Mouse (Mus musculus) heart, adult 2 months (tissue): ENCODE data around the gene Iqschfp.

Experiments used
- CTCF ChIP-seq: fragments of 200-600 bp; IDR thresholded peaks from 2 replicates; pipeline ENCODE4 v1.8.1; 2022; ENCODE audit warnings: antibody characterized with exemption, mild to moderate bottlenecking, moderate library complexity
- POLR2A ChIP-seq: fragments of 200-500 bp; IDR thresholded peaks from 2 replicates; pipeline ENCODE4 v1.6.1; 2011; ENCODE audit warnings: mild to moderate bottlenecking, low read depth, low read length, control low read depth; ENCODE audit not compliant: insufficient read depth

DNA sequence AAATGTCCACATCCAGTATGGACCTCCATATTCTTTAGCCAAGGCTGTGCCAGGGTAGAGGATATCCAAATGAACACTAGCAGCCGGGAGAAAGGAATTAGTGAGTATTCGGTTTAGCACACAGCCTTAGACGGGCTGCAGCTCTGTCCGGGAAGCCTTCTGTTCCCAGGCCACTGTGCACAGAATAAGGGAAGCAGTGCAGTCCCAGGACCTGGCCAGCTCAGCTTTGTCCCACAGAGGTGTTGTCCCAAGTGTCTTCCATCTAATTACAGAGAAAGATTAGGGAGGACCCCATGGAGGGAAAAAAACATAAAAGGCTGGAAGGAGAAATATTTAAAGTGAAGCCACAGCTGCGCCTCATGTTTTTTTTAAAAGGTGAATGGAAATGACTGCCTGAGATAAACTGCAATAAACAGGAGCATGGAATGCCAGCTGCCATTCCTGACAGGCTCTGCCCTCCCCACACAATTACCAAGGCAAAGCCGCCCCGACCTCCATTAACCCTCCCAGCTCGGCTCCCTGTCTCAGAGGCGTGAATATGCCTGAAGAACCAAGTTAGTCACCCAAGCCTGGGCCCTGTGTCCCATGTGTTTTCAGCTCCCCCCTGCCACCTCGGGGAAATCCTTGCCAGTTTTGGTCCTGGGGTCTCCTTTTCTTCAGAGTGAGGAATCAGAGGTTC, 695.7 kb downstream of the Iqschfp start:
- no peak for TF ChIP-seq POLR2A
- TF ChIP-seq CTCF, result no peak
